8 mouse cellular contexts compared by ENCODE assay signal in the genomic region with DNA sequence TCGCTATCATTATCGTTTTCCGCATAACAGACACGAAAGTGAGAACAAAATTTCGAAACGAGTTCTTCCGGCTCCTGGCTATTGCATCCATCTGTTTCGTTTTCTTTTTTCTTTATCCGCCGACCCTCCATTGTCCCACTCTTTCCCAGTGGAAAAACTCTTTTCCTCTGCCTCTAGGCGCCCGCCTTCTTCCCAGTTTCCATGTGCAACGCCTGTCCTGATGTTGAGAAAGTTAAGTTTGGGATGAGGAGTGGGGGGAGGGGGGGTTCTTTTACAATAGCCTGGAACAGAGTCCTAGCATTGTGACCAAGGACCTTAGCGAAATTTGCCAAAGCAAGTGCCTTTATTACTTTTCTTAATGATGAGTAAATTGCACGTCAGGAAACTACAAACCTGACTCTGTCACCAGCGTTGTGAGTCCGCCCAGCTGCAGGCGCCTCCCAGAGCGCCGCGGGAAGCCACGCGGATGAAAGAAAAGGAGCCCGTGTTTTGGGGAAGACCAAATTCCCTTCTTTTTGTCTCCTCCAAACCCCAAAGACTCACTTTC. TPM values are rescaled to one million over a fixed set of nuclear protein-coding genes. Genes with fewer than 3 reads are reported as not detected.
DNase-seq lines count a peak whose midpoint lies in the region; ATAC-seq and TF ChIP-seq lines count a peak whose summit lies in the region.

No protein-coding gene starts in this region.

- H3K27ac ChIP-seq in kidney, adult 2 months (ENCODE audit: insufficient read depth, low read depth, low read length): no peak overlapping the region
- peak overlapping the region; percentile 85 for H3K27ac ChIP-seq in forebrain, embryonic 16.5 days (ENCODE audit: low read length)
- H3K27ac ChIP-seq in liver, embryonic 15.5 days (replicated peaks): no peak overlapping the region; the same call in 1 of the 2 replicates

- peak overlapping the region; percentile 68 for H3K4me3 ChIP-seq in kidney, adult 2 months (ENCODE audit: insufficient read depth, low read depth, low read length)
- H3K4me3 ChIP-seq in forebrain, embryonic 16.5 days (replicated peaks; ENCODE audit: low read length): peak overlapping the region; percentile 62
- H3K4me3 ChIP-seq in liver, embryonic 15.5 days (replicated peaks): peak overlapping the region; percentile 59

- no peak for DNase-seq in kidney, adult 2 months
- no peak for DNase-seq in kidney, adult 9 months
- DNase-seq in NIH3T3 (ENCODE audit: low read depth): peak; percentile 47
- DNase-seq in ovary, adult 18-20 months (ENCODE audit: low spot score): no peak
- no peak for DNase-seq in right cerebral cortex, adult 18-20 months
- no peak for DNase-seq in left cerebral cortex, adult 18-20 months (ENCODE audit: low spot score in 2 of 2)

- H3K9ac ChIP-seq in forebrain, embryonic 16.5 days (replicated peaks; ENCODE audit: low read depth, low read length): peak overlapping the region; percentile 71
- H3K9ac ChIP-seq in liver, embryonic 15.5 days: 0 out of 2 replicates have a peak overlapping the region, but pooled peaks have one; percentile 25

- peak overlapping the region; percentile 96 for H3K4me2 ChIP-seq in forebrain, embryonic 16.5 days (ENCODE audit: low read length)
- H3K4me2 ChIP-seq in liver, embryonic 15.5 days: peak overlapping the region; percentile 78

- H3K36me3 ChIP-seq in kidney, adult 2 months (ENCODE audit: control insufficient read depth, insufficient read depth, low read length): no peaks in the 10 kb centered on the region
- H3K36me3 ChIP-seq in forebrain, embryonic 16.5 days (ENCODE audit: control insufficient read depth, insufficient read depth): no peaks in the 10 kb centered on the region
- no peaks in the 10 kb centered on the region for H3K36me3 ChIP-seq in liver, embryonic 15.5 days (replicated peaks)

- H3K9me3 ChIP-seq in forebrain, embryonic 16.5 days (ENCODE audit: control insufficient read depth, low read length): no peaks in the 10 kb centered on the region
- H3K9me3 ChIP-seq in liver, embryonic 15.5 days (replicated peaks): no peaks in the 10 kb centered on the region

- ATAC-seq in forebrain, embryonic 16.5 days: peak; percentile 16
- no peak for ATAC-seq in liver, embryonic 15.5 days (ENCODE audit: insufficient read depth)

- TF ChIP-seq CTCF in kidney, adult 2 months (conservative IDR thresholded peaks at IDR 0.05; ENCODE audit: insufficient read depth, insufficient read length, low read depth, low read length): no peak

- WGBS in kidney, adult 2 months: under 1% methylated on average over 24 of the region's 24 CpGs
- under 1% methylated on average over 24 of the region's 24 CpGs for WGBS in forebrain, embryonic 16.5 days
- WGBS in liver, embryonic 15.5 days (ENCODE audit: insufficient replicate concordance): under 1% methylated on average over 24 of the region's 24 CpGs

- H3K4me1 ChIP-seq in kidney, adult 2 months (ENCODE audit: control insufficient read depth, insufficient read depth, low read length): no peaks in the 10 kb centered on the region
- H3K4me1 ChIP-seq in forebrain, embryonic 16.5 days (replicated peaks; ENCODE audit: control insufficient read depth, insufficient read depth, low read length): peaks cover 23% of the 10 kb centered on the region
- H3K4me1 ChIP-seq in liver, embryonic 15.5 days (replicated peaks): peaks cover 13% of the 10 kb centered on the region; the same call in 1 of the 2 replicates

- no peak for TF ChIP-seq POLR2A in kidney, adult 2 months (IDR thresholded peaks at IDR 0.05; ENCODE audit: low read depth, low read length)

- H3K27me3 ChIP-seq in kidney, adult 2 months (replicated peaks; ENCODE audit: control insufficient read depth, insufficient read depth, low read length): 0 out of 2 replicates have a peak, but pooled peaks cover 1% of the 10 kb centered on the region
- H3K27me3 ChIP-seq in forebrain, embryonic 16.5 days (replicated peaks; ENCODE audit: control insufficient read depth, insufficient read depth, low read length): 0 out of 2 replicates have a peak, but pooled peaks cover 4% of the 10 kb centered on the region
- H3K27me3 ChIP-seq in liver, embryonic 15.5 days: peaks cover 61% of the 10 kb centered on the region

RNA-seq across cellular contexts. Expression of gene Vcan, which starts 2.5 kb away (rescaled TPM):
- 1.7 and 3.7 TPM in 2 replicates for polyA plus RNA-seq in kidney, adult 2 months (2012; rRNA removed)
- 52.6 and 54.8 TPM in 2 replicates for polyA plus RNA-seq in forebrain, embryonic 16.5 days (2015; fragmentation: Nextera tagmentation; extraction: Ambion mirVana)
- 1.0 and 1.2 TPM in 2 replicates for polyA plus RNA-seq in liver, embryonic 15.5 days (2015; fragmentation: Nextera tagmentation; extraction: Ambion mirVana)
- 10 to 100 TPM in 1 of 2 experiments, 1 to 10 TPM in 1; 8.2 to 11.8 TPM for total RNA-seq in left cerebral cortex, adult 18-20 months (2021)

Comparison
In these comparisons a context has a peak if more than half of its experiments do, and no peak if none do; other contexts are left out.
1. RNA of gene Vcan, which starts 2.5 kb away (polyA plus RNA-seq): 52.6 to 54.8 TPM in forebrain, embryonic 16.5 days; 1.7 to 3.7 TPM in kidney, adult 2 months and 1.0 to 1.2 TPM in liver, embryonic 15.5 days; every median in the first group is over 10 times any median in the second.
2. Peak in every context shown above with its lines, with median percentiles within 50 percentile points of each other: H3K4me3 ChIP-seq.